Mouse (Mus musculus) liver, adult 2 months (tissue): ENCODE measurements at regions not wholly inside any gene's neighbourhood (a gene's known extent, or its start where the extent isn't known, plus 50 kb on each side); places are given as distances from the start of the nearest gene placed in this dataset.

Source experiments
- DNase-seq: peaks from one replicate; pipeline ENCODE4 v3.0.0-alpha.2; 2011; ENCODE audit warnings: low read depth, low spot score; ENCODE audit errors: extremely low read depth
- H3K27ac ChIP-seq: fragments of 200-500 bp; replicated peaks from 2 replicates; pipeline ENCODE4 v1.5.1; 2012; ENCODE audit warnings: low read depth, mild to moderate bottlenecking, control low read depth, inconsistent platforms, low read length; ENCODE audit not compliant: insufficient read depth
- H3K27me3 ChIP-seq: fragments of 200-500 bp; 2 replicates; pipeline ENCODE4 v1.6.1; 2012; ENCODE audit warnings: mild to moderate bottlenecking, moderate library complexity, low read length, inconsistent platforms; ENCODE audit not compliant: control insufficient read depth, insufficient read depth
- H3K36me3 ChIP-seq: fragments of 200-500 bp; 2 replicates; pipeline ENCODE4 v1.6.1; 2012; ENCODE audit warnings: low read length, inconsistent platforms; ENCODE audit not compliant: control insufficient read depth, insufficient read depth
- H3K4me1 ChIP-seq: fragments of 200-500 bp; 2 replicates; pipeline ENCODE4 v1.6.1; 2011; ENCODE audit warnings: low read length; ENCODE audit not compliant: control insufficient read depth, insufficient read depth
- H3K4me3 ChIP-seq: fragments of 200-500 bp; 2 replicates; pipeline ENCODE4 v1.5.1; 2011; ENCODE audit warnings: low read depth, mild to moderate bottlenecking, control low read depth, low read length, moderate library complexity; ENCODE audit not compliant: insufficient read depth
- H3K79me2 ChIP-seq: fragments of 200-500 bp; 2 replicates; pipeline ENCODE4 v1.6.1; 2012; ENCODE audit warnings: inconsistent platforms, mild to moderate bottlenecking, low read length, moderate library complexity; ENCODE audit not compliant: control insufficient read depth, insufficient read depth
- H3K9ac ChIP-seq: fragments of 200-500 bp; 2 replicates; pipeline ENCODE4 v1.6.1; 2012; ENCODE audit warnings: low read depth, mild to moderate bottlenecking, control low read depth, inconsistent platforms, low read length
- CTCF ChIP-seq: fragments of 200-500 bp; IDR thresholded peaks from 2 replicates; pipeline ENCODE4 v1.5.1; 2011; ENCODE audit warnings: low read depth, low read length, control low read depth
- POLR2A ChIP-seq: fragments of 200-500 bp; IDR thresholded peaks from 2 replicates; pipeline ENCODE4 v1.6.1; 2011; ENCODE audit warnings: low read length, control low read depth; ENCODE audit not compliant: insufficient read depth; ENCODE audit errors: extremely low read depth
- WGBS: fragments of 180-500 bp; shearing (Covaris S2); methylation state at CpG from one replicate; pipeline ENCODE4 v1.1.7; 2018; 5-methylcytosine and 5-hydroxymethylcytosine counted together

- WGBS: 82% methylated on average over 6 of the region's 6 CpGs
- Histone ChIP-seq H3K4me1 (no peaks in the 10 kb centered on the region; the same call in 1 of the 2 replicates), H3K9ac (no peak overlapping the region), H3K36me3 (no peaks in the 10 kb centered on the region), H3K4me3 (no peak overlapping the region), H3K27me3 (no peaks in the 10 kb centered on the region), H3K79me2 (no peaks in the 10 kb centered on the region), H3K27ac (no peak overlapping the region; the same call in 1 of the 2 replicates)
- TF ChIP-seq POLR2A: no peak
- no peak for TF ChIP-seq CTCF
- DNase-seq: no peak
These were observed 61.0 kb upstream of the Haao start for GRCm38 (mm10) chr17:83908811-83909210.

GRCm38 (mm10) chr17:83907538-83907937 is 59.8 kb upstream of the Haao start:
- TF ChIP-seq POLR2A (no peak), CTCF (no peak)
- no peaks in the 10 kb centered on the region; the same call in 1 of the 2 replicates for H3K4me1 ChIP-seq
- H3K36me3 ChIP-seq: no peaks in the 10 kb centered on the region
- H3K4me3 ChIP-seq: no peak overlapping the region
- no peaks in the 10 kb centered on the region for H3K79me2 ChIP-seq
- no peak overlapping the region for H3K27ac ChIP-seq
- WGBS: 93% methylated on average over 3 of the region's 3 CpGs
- no peak for DNase-seq
- H3K27me3 ChIP-seq: no peaks in the 10 kb centered on the region
- H3K9ac ChIP-seq: no peak overlapping the region

DNA sequence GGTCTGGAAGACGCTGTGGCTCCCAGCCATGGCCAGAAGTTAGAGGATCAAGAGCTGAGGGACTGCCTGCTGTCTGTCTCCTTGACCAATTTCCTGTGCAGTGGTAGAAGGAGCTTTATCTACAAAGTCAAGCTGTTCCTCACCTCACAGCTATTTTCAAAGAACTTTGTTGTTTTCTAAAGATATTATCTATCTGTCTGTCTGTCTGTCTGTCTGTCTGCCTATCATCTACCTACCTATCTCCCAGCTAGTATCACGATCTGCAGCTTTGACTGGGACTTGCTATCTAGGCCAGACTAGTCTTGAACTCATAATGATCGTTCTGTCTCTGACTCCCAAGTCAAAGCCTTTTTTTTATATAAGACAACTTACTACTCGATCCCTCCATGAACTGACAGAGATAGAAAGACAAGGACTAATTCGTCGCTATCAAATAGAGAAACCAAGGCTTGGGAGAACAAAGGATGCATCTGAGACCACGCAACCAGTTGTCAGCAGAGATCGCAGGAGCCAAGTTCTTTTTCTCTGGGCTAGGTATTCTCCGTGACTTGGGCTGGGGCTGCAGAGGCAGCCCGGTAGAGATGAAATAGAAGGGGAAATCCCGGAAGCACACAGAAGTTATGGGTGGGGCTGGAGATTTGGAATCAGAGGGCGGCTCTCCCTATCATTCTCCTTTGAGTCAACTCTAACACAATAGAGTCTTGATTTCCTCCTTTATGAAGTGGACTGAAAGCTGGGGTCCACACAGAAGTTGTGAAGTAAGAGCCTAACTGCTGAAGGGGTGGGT is 59.2 kb upstream of the Haao start:
- no peak for DNase-seq
- 89% methylated on average over 12 of the region's 12 CpGs for WGBS

DNA sequence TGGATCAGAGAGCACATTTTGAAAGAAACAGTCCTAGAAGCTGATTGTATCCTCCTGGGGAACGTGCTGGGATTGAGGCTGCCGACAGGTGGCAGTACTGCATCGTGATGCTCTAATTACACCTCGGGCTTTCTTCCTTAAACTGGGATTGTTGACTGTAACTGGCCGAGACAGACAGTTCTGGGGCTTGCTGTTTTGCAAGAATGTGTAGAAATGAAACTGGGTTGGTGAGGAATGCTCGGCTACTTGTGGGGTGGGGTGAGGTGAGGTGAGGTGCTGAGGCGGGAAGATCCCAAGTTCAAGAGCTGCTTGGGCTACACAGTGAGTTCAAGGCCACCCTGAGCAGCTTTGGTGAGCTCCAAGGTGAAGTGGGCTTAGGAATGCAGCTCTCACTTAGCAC is 55.7 kb upstream of the Haao start:
- Histone ChIP-seq H3K27me3 (no peaks in the 10 kb centered on the region), H3K4me3 (no peak overlapping the region), H3K36me3 (no peaks in the 10 kb centered on the region), H3K9ac (no peak overlapping the region), H3K4me1 (no peaks in the 10 kb centered on the region; the same call in 1 of the 2 replicates), H3K79me2 (no peaks in the 10 kb centered on the region), H3K27ac (no peak overlapping the region)
- WGBS: 3% methylated on average over 7 of the region's 7 CpGs
- DNase-seq: peak; percentile 52
- TF ChIP-seq CTCF: peak; percentile 87
- TF ChIP-seq POLR2A: no peak

More for the DNA sequence above, 59.2 kb upstream of the Haao start:
- Histone ChIP-seq H3K4me3 (no peak overlapping the region), H3K9ac (no peak overlapping the region), H3K79me2 (no peaks in the 10 kb centered on the region), H3K27ac (no peak overlapping the region), H3K27me3 (no peaks in the 10 kb centered on the region), H3K36me3 (no peaks in the 10 kb centered on the region), H3K4me1 (no peaks in the 10 kb centered on the region; the same call in 1 of the 2 replicates)
- TF ChIP-seq CTCF (no peak), POLR2A (no peak)

DNA sequence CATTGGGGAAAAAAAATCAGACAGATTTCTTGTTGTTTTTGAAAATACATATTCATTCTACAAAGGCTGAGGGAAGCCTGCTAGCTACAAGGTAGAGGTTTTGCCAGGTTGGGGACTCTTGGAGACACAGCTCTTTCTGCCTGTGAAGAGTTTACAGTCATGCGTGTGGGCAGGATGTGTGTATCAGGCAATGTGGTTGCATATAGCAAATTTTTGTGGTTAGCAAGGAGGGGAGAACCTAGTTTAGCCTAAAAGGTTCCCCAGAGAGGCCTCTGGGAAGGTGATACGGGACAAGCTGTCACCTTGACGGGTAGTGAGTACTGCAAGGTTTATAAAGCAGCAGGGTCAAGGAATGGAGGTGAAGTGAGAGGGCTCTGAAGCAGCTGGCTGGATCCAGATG is 54.8 kb upstream of the Haao start:
- DNase-seq: no peak
- H3K9ac ChIP-seq: no peak overlapping the region
- H3K27ac ChIP-seq: no peak overlapping the region
- TF ChIP-seq POLR2A (no peak), CTCF (no peak)
- no peaks in the 10 kb centered on the region for H3K36me3 ChIP-seq
- H3K79me2 ChIP-seq: no peaks in the 10 kb centered on the region
- H3K27me3 ChIP-seq: no peaks in the 10 kb centered on the region
- peaks cover 8% of the 10 kb centered on the region for H3K4me1 ChIP-seq
- 95% methylated on average over 3 of the region's 3 CpGs for WGBS
- H3K4me3 ChIP-seq: no peak overlapping the region

GRCm38 (mm10) chr17:83902091-83902490 is 54.3 kb upstream of the Haao start:
- Histone ChIP-seq H3K79me2 (no peaks in the 10 kb centered on the region), H3K36me3 (no peaks in the 10 kb centered on the region), H3K27ac (no peak overlapping the region), H3K9ac (no peak overlapping the region), H3K4me1 (peaks cover 8% of the 10 kb centered on the region), H3K4me3 (no peak overlapping the region), H3K27me3 (no peaks in the 10 kb centered on the region)
- no peak for TF ChIP-seq CTCF
- TF ChIP-seq POLR2A: no peak
- 83% methylated on average over 6 of the region's 6 CpGs for WGBS
- DNase-seq: no peak
